Mouse (Mus musculus): Measurements from ENCODE around the gene 2210017I01Rik.

Gene 2210017I01Rik

GRCm38 (mm10) chr3:92607392-92607791 lies at the start of gene 2210017I01Rik:
TSS of gene 2210017I01Rik (minus strand) at chr3:92607492.
- DNase-seq (ENCODE audit: low read depth, low spot score): no peak

- DNase-seq (ENCODE audit: low read depth, low spot score): no peak
Observed at GRCm38 (mm10) chr3:92656826-92657225, 49.5 kb upstream of the 2210017I01Rik start, which contains the start of gene Lce1b. TSS of gene Lce1b (minus strand) at chr3:92656926.

- no peak for DNase-seq (ENCODE audit: low read depth, low spot score)
Observed at GRCm38 (mm10) chr3:92648207-92648606, 40.9 kb upstream of the 2210017I01Rik start, which contains the start of gene Lce1a1. TSS of gene Lce1a1 (minus strand) at chr3:92648307.

- DNase-seq (ENCODE audit: low read depth, low spot score): no peak
Observed at GRCm38 (mm10) chr3:92639854-92640253, 32.6 kb upstream of the 2210017I01Rik start.

GRCm38 (mm10) chr3:92638653-92638991 lies 31.3 kb upstream of the 2210017I01Rik start:
- DNase-seq (ENCODE audit: low read depth, low spot score): no peak

- no peak for DNase-seq (ENCODE audit: low read depth, low spot score)
Observed at GRCm38 (mm10) chr3:92637745-92638652, 30.7 kb upstream of the 2210017I01Rik start.

- no peak for DNase-seq (ENCODE audit: low read depth, low spot score)
Observed at GRCm38 (mm10) chr3:92621560-92621959, 14.3 kb upstream of the 2210017I01Rik start, which contains the start of gene Lce6a. TSS of gene Lce6a (minus strand) at chr3:92621660.

- no peak for DNase-seq (ENCODE audit: low read depth, low spot score)
Observed at GRCm38 (mm10) chr3:92609804-92610203, 2.5 kb upstream of the 2210017I01Rik start.

GRCm38 (mm10) chr3:92602169-92602568 lies 5.1 kb downstream of the 2210017I01Rik start:
- peak; percentile 28 for DNase-seq (ENCODE audit: low read depth, low spot score)

GRCm38 (mm10) chr3:92600456-92600855 lies 6.8 kb downstream of the 2210017I01Rik start:
- no peak for DNase-seq (ENCODE audit: low read depth, low spot score)

- no peak for DNase-seq (ENCODE audit: low read depth, low spot score)
Observed at GRCm38 (mm10) chr3:92599973-92600372, 7.3 kb downstream of the 2210017I01Rik start.

GRCm38 (mm10) chr3:92598429-92598828 lies 8.9 kb downstream of the 2210017I01Rik start:
- DNase-seq (ENCODE audit: low read depth, low spot score): no peak

GRCm38 (mm10) chr3:92588858-92589257 lies 18.4 kb downstream of the 2210017I01Rik start, which contains the start of gene Smcp:
TSS of gene Smcp (minus strand) at chr3:92588997.
- no peak for DNase-seq (ENCODE audit: low read depth, low spot score)

- no peak for DNase-seq (ENCODE audit: low read depth, low spot score)
Observed at GRCm38 (mm10) chr3:92587190-92587589, 20.1 kb downstream of the 2210017I01Rik start.

- no peak for DNase-seq (ENCODE audit: low read depth, low spot score)
Observed at GRCm38 (mm10) chr3:92585055-92585454, 22.2 kb downstream of the 2210017I01Rik start.

- no peak for DNase-seq (ENCODE audit: low read depth, low spot score)
Observed at GRCm38 (mm10) chr3:92583164-92583826, 24.0 kb downstream of the 2210017I01Rik start.

GRCm38 (mm10) chr3:92579508-92579907 lies 27.8 kb downstream of the 2210017I01Rik start:
- DNase-seq (ENCODE audit: low read depth, low spot score): no peak

- no peak for DNase-seq (ENCODE audit: low read depth, low spot score)
Observed at GRCm38 (mm10) chr3:92578652-92579413, 28.5 kb downstream of the 2210017I01Rik start.

- no peak for DNase-seq (ENCODE audit: low read depth, low spot score)
Observed at GRCm38 (mm10) chr3:92573449-92574041, 33.7 kb downstream of the 2210017I01Rik start, which contains the start of gene Ivl. TSS of gene Ivl (minus strand) at chr3:92573735.

GRCm38 (mm10) chr3:92572514-92573155 lies 34.7 kb downstream of the 2210017I01Rik start:
- DNase-seq (ENCODE audit: low read depth, low spot score): no peak

- DNase-seq (ENCODE audit: low read depth, low spot score): no peak
Observed at GRCm38 (mm10) chr3:92568752-92569151, 38.5 kb downstream of the 2210017I01Rik start.

All from forelimb bud, embryonic 11.5 days (tissue).